In the genomic region with DNA sequence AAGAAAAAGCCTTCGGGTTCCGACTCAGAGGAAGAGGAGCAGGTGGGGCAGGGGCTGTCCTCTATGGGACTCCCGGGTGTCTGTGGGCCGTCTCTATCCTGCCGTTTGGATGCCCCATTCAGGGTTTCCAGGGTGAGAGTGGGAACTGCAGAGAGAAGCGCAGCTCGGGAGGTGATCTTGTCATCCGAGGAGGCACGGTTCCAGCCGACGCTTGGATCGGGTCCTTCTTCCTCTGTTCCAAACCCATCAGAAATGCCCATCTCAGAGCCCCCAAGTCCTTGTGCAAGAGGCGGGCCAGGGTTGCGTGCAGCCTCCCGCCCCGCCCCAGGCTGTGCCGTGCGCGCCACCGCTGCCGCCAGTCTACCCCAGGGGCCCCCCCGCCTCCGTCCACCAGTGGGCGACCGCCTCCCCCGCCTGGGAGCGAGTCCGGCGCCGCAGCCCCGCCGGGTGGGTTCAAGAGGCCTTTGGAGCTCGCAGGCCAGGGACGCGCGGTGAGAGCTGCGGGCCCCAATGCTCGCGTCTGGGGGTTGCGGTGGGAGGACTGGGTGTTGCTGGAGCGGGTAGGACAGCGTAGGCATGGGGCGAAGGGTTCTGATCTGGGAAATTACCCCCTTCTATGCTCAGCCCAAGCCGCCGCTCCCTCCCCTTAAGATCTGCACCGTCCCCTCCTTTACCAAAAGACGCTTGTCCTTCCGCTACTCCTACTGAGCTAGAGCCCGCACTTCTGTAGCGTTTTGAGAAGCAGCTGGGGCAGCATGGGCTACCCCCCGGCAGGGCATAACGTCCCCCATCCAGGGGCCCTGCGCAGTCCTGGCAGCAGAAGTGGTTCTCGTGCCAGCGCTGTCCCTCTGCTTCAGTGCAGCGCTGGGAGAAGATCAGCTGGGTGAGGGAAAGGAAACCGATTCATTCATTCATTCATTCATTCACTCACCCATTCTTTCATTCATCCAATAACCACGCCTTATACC, we compare ENCODE assay signal across 8 mouse cellular contexts. TPM values are rescaled to one million over a fixed set of nuclear protein-coding genes. Genes with fewer than 3 reads are reported as not detected.
A peak's percentile ranks its signal among the peaks of the same experiment; 100 is the strongest.
DNase-seq lines count a peak whose midpoint lies in the region; ATAC-seq lines count a peak whose summit lies in the region.

Gene Frs3 (plus strand): TSS at position 423 of the 968 bp plus-strand sequence.

- H3K27me3 ChIP-seq in hindbrain, embryonic 11.5 days (ENCODE audit: control insufficient read depth, insufficient read depth, low read length): no peaks in the 10 kb centered on the region

- peak within 1 kb of the TSS; percentile 83 for H3K4me3 ChIP-seq in hindbrain, embryonic 11.5 days (ENCODE audit: low read depth, low read length)

- H3K9ac ChIP-seq in hindbrain, embryonic 11.5 days (ENCODE audit: low read depth, low read length): peak within 1 kb of the TSS; percentile 86

- H3K9me3 ChIP-seq in hindbrain, embryonic 11.5 days (ENCODE audit: control insufficient read depth, low read length): no peaks in the 10 kb centered on the region

- H3K27ac ChIP-seq in hindbrain, embryonic 11.5 days (ENCODE audit: low read depth, low read length): peak within 1 kb of the TSS; percentile 81

- peak; percentile 56 for DNase-seq in R1 (ENCODE audit: low read depth, low spot score)
- DNase-seq in cerebellum, adult 9-11 months: peak; percentile 86
- DNase-seq in frontal cortex, postnatal 14 days (ENCODE audit: low spot score in 2 of 2): peak; percentile 61 to 69
- peak; percentile 78 for DNase-seq in hindbrain, embryonic 11.5 days (ENCODE audit: low spot score)
- peak; percentile 61 to 65 for DNase-seq in layer of hippocampus, postnatal 25 days (ENCODE audit: extremely low spot score in 1 of 2, low spot score in 1 of 2)
- peak; percentile 50 for DNase-seq in lung, postnatal 25 days (ENCODE audit: low spot score)
- peak; percentile 41 for DNase-seq in retina, adult 2 months (ENCODE audit: low read depth, low spot score)
- DNase-seq in thymus, postnatal 36 days: peak; percentile 48 to 66

- peak; percentile 66 for ATAC-seq in hindbrain, embryonic 11.5 days (ENCODE audit: low FRiP score)

- H3K4me1 ChIP-seq in hindbrain, embryonic 11.5 days (replicated peaks; ENCODE audit: control insufficient read depth, insufficient read depth, low read length): peaks cover 9% of the 10 kb centered on the region

- WGBS in hindbrain, embryonic 11.5 days: 2% methylated on average over 56 of the region's 58 CpGs

- H3K36me3 ChIP-seq in hindbrain, embryonic 11.5 days (ENCODE audit: control insufficient read depth, insufficient read depth, low read length): 0 out of 2 replicates have a peak, but pooled peaks cover 3% of the 10 kb centered on the region

- H3K4me2 ChIP-seq in hindbrain, embryonic 11.5 days (replicated peaks; ENCODE audit: low read depth, low read length): peak within 1 kb of the TSS; percentile 93

RNA-seq across cellular contexts. Expression of gene Frs3, which starts in this region (rescaled TPM):
- 7.9 and 8.6 TPM in 2 replicates for polyA plus RNA-seq in hindbrain, embryonic 11.5 days (2014; fragmentation: Nextera tagmentation; extraction: Ambion mirVana)
- 10 to 100 TPM; 19.8 to 27.7 TPM for total RNA-seq in layer of hippocampus, postnatal 25 days (2021)

Comparison
In these comparisons a context has a peak if more than half of its experiments do, and no peak if none do; other contexts are left out.
1. Peak in every context shown above with its lines: DNase-seq, ATAC-seq, H3K4me3 ChIP-seq and H3K27ac ChIP-seq.